Mouse (Mus musculus) left cerebral cortex, adult 9 months (tissue): ENCODE measurements around the gene Fam81b.

Experiments
- DNase-seq, 2 experiments: peaks; one replicate each; pipeline ENCODE4 v3.0.0; 2022; ENCODE audit warnings: low spot score in 2 of 2

The Fam81b gene

DNA sequence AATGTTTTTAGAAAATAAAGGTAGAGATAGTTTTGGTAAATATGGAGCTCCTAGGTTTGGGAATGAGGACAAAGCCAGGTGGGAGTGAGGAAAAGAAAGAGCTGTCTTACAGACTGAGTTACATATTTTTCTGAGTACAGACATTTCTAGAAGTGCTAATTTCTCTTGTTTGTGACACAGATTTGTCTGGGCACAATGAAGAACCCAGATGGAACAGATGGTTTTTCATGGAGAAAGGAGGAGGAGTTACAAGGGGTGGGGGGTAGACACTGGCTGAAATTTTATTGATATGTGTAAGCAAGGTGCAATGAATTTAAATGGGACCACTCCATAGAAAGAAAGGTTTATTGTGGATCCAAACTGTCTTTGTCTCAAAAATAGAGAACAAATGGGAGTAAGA lies 109.9 kb downstream of the Fam81b start:
- DNase-seq = no peak

DNA sequence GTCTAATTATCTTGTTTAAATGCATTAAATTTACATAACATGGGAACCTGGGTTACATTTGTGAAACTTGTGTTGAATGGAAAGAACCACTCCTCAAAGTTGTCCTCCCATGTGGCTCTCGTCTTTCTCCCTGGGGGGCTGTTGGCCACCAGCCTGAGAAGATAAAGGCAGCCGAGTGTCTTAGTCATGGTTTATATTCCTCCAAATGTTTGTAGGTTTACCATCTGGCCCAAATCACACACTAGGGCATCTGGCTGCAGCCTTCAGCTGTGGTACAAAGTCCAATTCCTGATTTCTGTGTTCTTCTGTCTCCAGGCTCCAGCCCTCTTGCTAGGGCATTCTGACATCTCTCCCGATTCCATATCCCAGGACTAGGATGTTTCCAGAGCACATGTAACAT lies 114.6 kb downstream of the Fam81b start:
- DNase-seq = no peak

DNA sequence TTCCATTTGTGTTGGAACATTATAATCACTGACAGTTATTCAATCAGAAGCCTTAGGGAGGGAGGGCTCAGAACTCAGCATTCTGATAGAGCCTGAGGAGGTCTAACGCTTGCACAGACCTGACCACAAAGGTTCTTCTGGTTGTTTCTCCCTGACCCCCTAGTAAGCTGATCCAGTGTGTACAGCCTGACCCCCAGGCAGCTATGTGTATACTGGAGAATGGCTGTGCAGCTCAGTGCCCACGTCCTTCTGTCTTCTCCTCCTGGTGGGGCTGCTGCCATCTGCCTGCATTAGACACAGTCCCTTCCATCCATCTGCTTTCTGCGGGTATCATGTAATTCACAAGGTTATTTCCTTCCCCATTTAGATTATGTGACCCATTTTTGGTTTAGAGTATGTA lies 115.7 kb downstream of the Fam81b start:
- DNase-seq = peak in 1 of 2 experiments; percentile 55

DNA sequence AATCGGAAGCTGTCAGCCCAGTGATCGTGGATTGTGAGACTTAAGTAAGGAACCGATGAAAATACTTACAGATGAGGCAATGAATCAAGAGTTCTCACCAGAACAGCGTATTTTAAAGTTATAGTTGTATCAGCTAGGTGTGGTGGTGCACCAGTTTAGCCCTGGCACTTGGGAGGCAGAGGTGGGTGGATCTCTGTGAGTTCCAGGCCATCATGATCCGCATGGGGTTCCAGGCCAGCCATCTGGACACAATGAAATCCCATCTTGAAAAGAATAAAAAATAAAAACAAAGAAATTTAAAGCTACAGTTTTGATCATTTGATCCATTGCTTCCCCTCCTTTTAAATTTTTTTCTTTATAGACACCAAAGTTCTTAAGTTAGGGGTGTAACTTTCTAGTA lies 117.2 kb downstream of the Fam81b start:
- no peak for DNase-seq

DNA sequence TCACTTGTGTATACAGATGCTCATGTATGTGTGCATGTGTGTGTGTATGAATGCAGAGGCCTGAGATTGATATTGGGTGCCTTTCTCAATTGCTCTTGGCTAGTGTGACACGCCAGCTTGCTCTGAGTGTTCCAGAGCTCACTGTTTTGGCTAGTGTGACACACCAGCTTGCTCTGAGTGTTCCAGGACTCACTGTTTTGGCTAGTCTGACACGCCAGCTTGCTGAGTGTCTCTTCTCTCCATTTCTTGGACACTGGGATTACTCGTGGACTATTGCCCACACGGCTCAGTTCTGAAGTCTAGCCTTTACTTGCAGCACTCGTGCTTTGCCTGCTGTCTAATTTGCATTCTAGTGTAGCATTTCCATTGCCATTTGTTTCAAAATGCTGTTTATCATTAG lies 126.2 kb downstream of the Fam81b start:
- DNase-seq = no peak

DNA sequence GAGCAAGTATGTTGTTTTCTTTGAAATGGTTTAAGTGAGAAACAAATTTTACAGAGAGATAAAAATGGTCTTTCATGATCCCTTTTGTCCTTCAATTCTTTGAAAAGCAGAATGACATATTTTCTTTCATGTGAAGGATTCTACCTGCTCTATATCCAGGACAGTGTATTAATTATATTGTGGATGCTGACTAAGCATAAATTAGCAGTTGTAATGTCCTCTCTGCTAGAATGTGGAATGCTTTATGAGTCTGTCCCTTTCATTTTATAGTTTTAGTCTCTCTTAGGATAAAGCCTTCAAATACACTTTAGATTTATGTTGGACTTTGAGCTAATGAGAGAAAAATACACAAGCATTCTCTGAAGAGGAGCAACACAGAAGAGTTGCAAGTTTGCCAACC lies 130.6 kb downstream of the Fam81b start:
- DNase-seq = no peak

DNA sequence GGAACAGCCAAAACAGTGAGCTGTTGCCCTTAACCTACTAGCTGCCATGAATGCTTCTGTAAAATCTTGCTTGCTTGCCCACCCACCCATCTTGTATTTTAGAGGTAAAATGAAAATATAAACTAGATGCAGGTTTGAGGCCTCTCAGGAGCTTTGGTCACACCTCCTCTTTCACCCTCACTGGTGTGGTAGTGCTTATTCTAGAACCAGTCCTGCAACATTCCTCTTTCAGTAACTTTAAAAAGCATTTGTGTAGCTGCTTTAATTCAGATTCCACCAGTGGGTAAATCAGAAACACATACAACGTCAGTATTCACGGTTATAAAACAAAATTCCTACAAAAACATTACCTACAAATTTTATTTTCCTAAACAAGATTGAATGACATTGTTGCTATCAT lies 144.3 kb downstream of the Fam81b start:
- no peak for DNase-seq

DNA sequence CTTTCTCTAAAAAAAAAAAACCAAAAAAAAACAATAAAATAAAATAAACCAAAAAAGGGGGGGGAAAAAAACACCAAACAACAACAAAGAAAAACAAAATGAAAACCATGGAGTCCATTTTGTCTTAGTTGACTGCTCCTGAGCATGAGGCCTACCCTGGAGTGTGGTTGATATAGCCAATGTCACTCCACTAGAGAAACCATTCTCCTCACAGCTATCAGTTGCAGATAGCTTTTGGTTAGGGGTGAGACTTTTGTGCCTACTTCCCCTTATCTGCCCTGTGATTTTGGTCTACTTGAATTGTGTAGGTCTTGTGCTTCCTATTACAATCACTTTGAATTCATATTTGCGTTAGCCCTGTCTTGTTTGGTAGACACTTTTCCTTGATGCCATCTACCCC lies 147.4 kb downstream of the Fam81b start:
- DNase-seq = no peak

DNA sequence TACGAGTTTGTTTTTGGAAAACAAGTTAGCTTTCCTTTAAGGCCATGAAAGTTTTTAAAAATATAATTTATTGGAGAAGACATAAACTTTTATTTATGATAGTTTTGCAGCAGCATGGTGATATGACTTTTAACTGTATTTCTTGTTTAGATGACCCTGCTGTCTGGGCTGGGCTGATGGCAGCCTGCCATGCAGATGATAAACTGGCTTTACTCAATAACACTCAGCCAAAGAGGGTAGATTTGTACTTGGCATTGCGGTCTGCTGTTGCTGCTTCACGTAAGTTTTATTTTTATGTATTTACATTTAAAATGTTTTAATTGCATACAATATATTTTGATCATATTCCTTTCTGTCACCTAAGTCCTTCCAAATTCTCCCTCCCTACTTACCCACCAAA lies 147.8 kb downstream of the Fam81b start:
- no peak for DNase-seq
